In genomic region chr1:173456139-173456754, GRCm38 (mm10) we compare ENCODE assay signal across 8 mouse cellular contexts. TPM values are rescaled to one million over a fixed set of nuclear protein-coding genes. Genes with fewer than 3 reads are reported as not detected.
A peak's percentile ranks its signal among the peaks of the same experiment; 100 is the strongest.
DNase-seq lines count a peak whose midpoint lies in the region; ATAC-seq and TF ChIP-seq lines count a peak whose summit lies in the region.

No protein-coding gene starts in this region.

- no peak overlapping the region for H3K4me3 ChIP-seq in heart, postnatal 0 days (ENCODE audit: low read depth, low read length)
- H3K4me3 ChIP-seq in limb, embryonic 13.5 days = no peak overlapping the region

- no peak overlapping the region for H3K9ac ChIP-seq in heart, postnatal 0 days (replicated peaks; ENCODE audit: low read depth, low read length)
- no peak overlapping the region for H3K9ac ChIP-seq in limb, embryonic 13.5 days

- no peaks in the 10 kb centered on the region for H3K9me3 ChIP-seq in heart, postnatal 0 days (replicated peaks; ENCODE audit: control insufficient read depth, low read length)
- H3K9me3 ChIP-seq in limb, embryonic 13.5 days = no peaks in the 10 kb centered on the region

- no peaks in the 10 kb centered on the region for H3K4me1 ChIP-seq in heart, postnatal 0 days (ENCODE audit: control insufficient read depth, insufficient read depth)
- H3K4me1 ChIP-seq in limb, embryonic 13.5 days = no peaks in the 10 kb centered on the region

- WGBS in heart, postnatal 0 days = 46% methylated on average over 7 of the region's 7 CpGs
- 47% methylated on average over 7 of the region's 7 CpGs for WGBS in limb, embryonic 13.5 days

- no peak overlapping the region for H3K4me2 ChIP-seq in heart, postnatal 0 days (ENCODE audit: low read depth, low read length)
- H3K4me2 ChIP-seq in limb, embryonic 13.5 days (replicated peaks) = no peak overlapping the region

- no peak for TF ChIP-seq EP300 in heart, postnatal 0 days (IDR thresholded peaks at IDR 0.05; ENCODE audit: low read depth)

- no peaks in the 10 kb centered on the region for H3K36me3 ChIP-seq in heart, postnatal 0 days (replicated peaks; ENCODE audit: control insufficient read depth, insufficient read depth, low read length)
- H3K36me3 ChIP-seq in limb, embryonic 13.5 days = no peaks in the 10 kb centered on the region

- no peaks in the 10 kb centered on the region for H3K27me3 ChIP-seq in heart, postnatal 0 days (ENCODE audit: control insufficient read depth, insufficient read depth, low read length)
- H3K27me3 ChIP-seq in limb, embryonic 13.5 days = no peaks in the 10 kb centered on the region

- peak; percentile 90 for ATAC-seq in CD4-positive, CD25-positive, alpha-beta regulatory T cell, adult 4 months
- ATAC-seq in heart, postnatal 0 days (ENCODE audit: insufficient read depth, low read depth) = no peak; the same call in 1 of the 2 replicates
- ATAC-seq in limb, embryonic 13.5 days (ENCODE audit: low FRiP score, low read depth) = peak; percentile 72; the same call in 1 of the 2 replicates

- no peak overlapping the region for H3K27ac ChIP-seq in heart, postnatal 0 days (ENCODE audit: low read depth)
- H3K27ac ChIP-seq in limb, embryonic 13.5 days = no peak overlapping the region

- TF ChIP-seq CTCF in heart, postnatal 0 days (IDR thresholded peaks at IDR 0.05; ENCODE audit: low read depth) = peak; percentile 80

- peak; percentile 48 for DNase-seq in kidney, adult 9 months
- DNase-seq in kidney, adult 18-20 months = no peak
- DNase-seq in brain, adult 2 months (ENCODE audit: low read depth, low spot score) = peak; percentile 72
- peak; percentile 30 for DNase-seq in heart, postnatal 0 days (ENCODE audit: low spot score)
- peak; percentile 67 for DNase-seq in retina, postnatal 1 day
- no peak for DNase-seq in spleen, adult 12 weeks (ENCODE audit: low spot score)

RNA-seq across cellular contexts. Expression of gene Ifi206, which starts 34.6 kb away (rescaled TPM):
- polyA plus RNA-seq in CD4-positive, CD25-positive, alpha-beta regulatory T cell, adult 4 months (2017; shearing (Covaris generic)) = 100 to 1,000 TPM in 1 of 2 experiments, 10 to 100 TPM in 1; 79.8 to 100 TPM
- total RNA-seq in heart, postnatal 0 days (2014; rRNA removed; ENCODE audit: low replicate concordance) = 0.04 and 0.27 TPM in 2 replicates
- 0.14 TPM in 2 replicates for polyA plus RNA-seq in heart, postnatal 0 days (2015; fragmentation: Nextera tagmentation; extraction: Ambion mirVana)
- polyA plus RNA-seq in limb, embryonic 13.5 days (2015; fragmentation: Nextera tagmentation; extraction: Ambion mirVana) = not detected in 2 replicates

Comparison
In these comparisons a context has a peak if more than half of its experiments do, and no peak if none do; other contexts are left out.
1. DNase-seq: peak in kidney, adult 9 months (single experiment), brain, adult 2 months (single experiment), heart, postnatal 0 days (single experiment) and retina, postnatal 1 day (single experiment); none in kidney, adult 18-20 months (single experiment) and spleen, adult 12 weeks (single experiment).
2. RNA of gene Ifi206, which starts 34.6 kb away (polyA plus RNA-seq): 79.8 to 100 TPM in CD4-positive, CD25-positive, alpha-beta regulatory T cell, adult 4 months; 0.14 TPM in heart, postnatal 0 days and not detected in limb, embryonic 13.5 days; every median in the first group is over 10 times any median in the second.